Mouse (Mus musculus) stomach, postnatal 0 days (tissue): ENCODE measurements at regions not wholly inside any gene's neighbourhood (a gene's known extent, or its start where the extent isn't known, plus 50 kb on each side); places are given as distances from the start of the nearest gene placed in this dataset.

Experiments
- ATAC-seq: fragments of 200-750 bp; cut with Nextera tagmentation; 2 replicates; pipeline ENCODE4 v1.8.0; 2017; ENCODE audit not compliant: low FRiP score, low TSS enrichment
- DNase-seq: peaks from one replicate; pipeline ENCODE4 v3.0.0-alpha.2; 2016; ENCODE audit warnings: low spot score
- H3K27ac ChIP-seq: fragments of 300-500 bp; sonication (generic); replicated peaks from 2 replicates; pipeline ENCODE4 v1.5.1; 2014; ENCODE audit warnings: mild to moderate bottlenecking, control low read depth
- H3K27me3 ChIP-seq: fragments of 300-500 bp; sonication (generic); 2 replicates; pipeline ENCODE4 v1.6.1; 2014; ENCODE audit warnings: low read length; ENCODE audit not compliant: control insufficient read depth, insufficient read depth
- H3K36me3 ChIP-seq: fragments of 300-500 bp; sonication (generic); 2 replicates; pipeline ENCODE4 v1.6.1; 2014; ENCODE audit warnings: low read length, mixed read lengths; ENCODE audit not compliant: control insufficient read depth, insufficient read depth
- H3K4me1 ChIP-seq: fragments of 300-500 bp; sonication (generic); replicated peaks from 2 replicates; pipeline ENCODE4 v1.6.1; 2014; ENCODE audit warnings: antibody characterized with exemption; ENCODE audit not compliant: control insufficient read depth, insufficient read depth
- H3K4me2 ChIP-seq: fragments of 300-500 bp; sonication (generic); replicated peaks from 2 replicates; pipeline ENCODE4 v1.6.1; 2014; ENCODE audit warnings: low read depth, mild to moderate bottlenecking, control low read depth, moderate library complexity
- H3K4me3 ChIP-seq: fragments of 300-500 bp; sonication (generic); 2 replicates; pipeline ENCODE4 v1.5.1; 2014; ENCODE audit warnings: low read depth, low read length, control low read depth
- H3K9ac ChIP-seq: fragments of 300-500 bp; sonication (generic); 2 replicates; pipeline ENCODE4 v1.6.1; 2014; ENCODE audit warnings: mild to moderate bottlenecking, low read length, control low read depth, mixed read lengths
- H3K9me3 ChIP-seq: fragments of 300-500 bp; sonication (generic); 2 replicates; pipeline ENCODE4 v1.6.1; 2016; ENCODE audit warnings: low read length; ENCODE audit not compliant: control insufficient read depth
- CTCF ChIP-seq: IDR thresholded peaks from 2 replicates; pipeline ENCODE4 v1.5.1; 2016; ENCODE audit warnings: antibody characterized with exemption, low read depth, mild to moderate bottlenecking, moderate library complexity
- EP300 ChIP-seq: optimal IDR thresholded peaks from 2 replicates; pipeline ENCODE3; 2016; ENCODE audit warnings: antibody characterized with exemption
- WGBS: fragments of 180-500 bp; shearing (Covaris S2); extraction: QIAGEN DNeasy Blood & Tissue Kit; methylation state at CpG from one replicate; pipeline ENCODE4 v1.1.7; 2014; 5-methylcytosine and 5-hydroxymethylcytosine counted together

- H3K4me1 ChIP-seq: no peaks in the 10 kb centered on the region
- H3K9ac ChIP-seq: no peak overlapping the region
- no peaks in the 10 kb centered on the region for H3K27me3 ChIP-seq
- TF ChIP-seq CTCF (no peak), EP300 (no peak)
- H3K27ac ChIP-seq: no peak overlapping the region
- ATAC-seq (no peak), DNase-seq (no peak)
- H3K4me3 ChIP-seq: no peak overlapping the region
- H3K36me3 ChIP-seq: no peaks in the 10 kb centered on the region
- H3K9me3 ChIP-seq: no peaks in the 10 kb centered on the region
- H3K4me2 ChIP-seq: no peak overlapping the region
- WGBS: 92% methylated on average over 2 of the region's 2 CpGs
Observed at GRCm38 (mm10) chr6:93093770-93094169, 150.5 kb upstream of the Adamts9 start.

DNA sequence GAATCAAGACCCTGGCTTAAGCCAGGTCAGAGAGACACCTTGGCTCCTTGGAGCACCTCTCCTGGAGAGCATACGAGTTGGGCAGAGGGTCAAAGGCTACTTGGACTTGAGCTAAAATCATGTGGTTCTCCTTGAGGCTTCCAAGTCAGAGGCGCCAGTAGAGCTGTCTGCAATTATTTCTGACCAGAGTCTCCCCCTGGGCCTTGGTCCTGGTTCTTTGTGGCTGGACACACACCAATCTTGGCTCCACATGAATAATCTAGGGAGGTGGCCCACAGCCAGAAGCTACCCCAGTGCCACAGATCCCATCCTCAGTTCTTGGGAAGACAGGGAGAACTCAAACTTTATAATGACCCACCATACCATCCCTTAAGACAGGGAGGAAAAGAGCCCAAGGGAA, 144.0 kb upstream of the Adamts9 start:
- Histone ChIP-seq H3K9me3 (no peaks in the 10 kb centered on the region), H3K27ac (no peak overlapping the region), H3K4me1 (no peaks in the 10 kb centered on the region), H3K9ac (no peak overlapping the region), H3K36me3 (no peaks in the 10 kb centered on the region), H3K4me3 (no peak overlapping the region), H3K27me3 (no peaks in the 10 kb centered on the region), H3K4me2 (no peak overlapping the region)
- DNase-seq (no peak), ATAC-seq (no peak)
- 85% methylated on average over 2 of the region's 2 CpGs for WGBS
- TF ChIP-seq CTCF (no peak), EP300 (no peak)

DNA sequence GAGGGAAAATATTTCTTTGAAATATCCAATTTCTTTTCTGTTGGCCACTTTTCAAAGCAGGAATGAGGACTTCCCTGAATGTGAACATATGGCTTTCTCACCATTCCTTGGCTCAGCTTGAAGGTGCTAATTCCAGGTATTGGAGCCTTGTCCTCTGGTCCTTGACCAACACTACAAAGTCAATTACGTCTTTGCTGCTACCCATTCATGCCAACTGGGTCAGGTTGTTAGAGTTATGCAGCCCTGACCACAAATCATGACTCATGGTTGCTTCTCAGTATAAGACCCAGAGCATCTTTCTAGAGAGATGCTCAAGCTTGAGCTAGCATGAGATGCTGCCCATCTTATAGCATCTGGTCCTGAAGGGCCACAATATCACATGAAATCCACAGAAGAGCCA, 141.0 kb upstream of the Adamts9 start:
- Histone ChIP-seq H3K9ac (no peak overlapping the region), H3K4me1 (no peaks in the 10 kb centered on the region), H3K4me2 (no peak overlapping the region), H3K27me3 (no peaks in the 10 kb centered on the region), H3K36me3 (no peaks in the 10 kb centered on the region), H3K27ac (no peak overlapping the region), H3K9me3 (no peaks in the 10 kb centered on the region), H3K4me3 (no peak overlapping the region)
- 77% methylated on average over 1 of the region's 1 CpGs for WGBS
- DNase-seq (no peak), ATAC-seq (no peak)
- TF ChIP-seq EP300 (no peak), CTCF (no peak)

- Histone ChIP-seq H3K27me3 (no peaks in the 10 kb centered on the region), H3K4me3 (no peak overlapping the region), H3K9me3 (no peaks in the 10 kb centered on the region), H3K9ac (no peak overlapping the region), H3K4me1 (no peaks in the 10 kb centered on the region), H3K36me3 (no peaks in the 10 kb centered on the region), H3K27ac (no peak overlapping the region), H3K4me2 (no peak overlapping the region)
- DNase-seq (no peak), ATAC-seq (no peak)
- WGBS: 56% methylated on average over 6 of the region's 6 CpGs
- TF ChIP-seq EP300: no peak
- no peak for TF ChIP-seq CTCF
Observed at GRCm38 (mm10) chr6:93083716-93084115, 140.4 kb upstream of the Adamts9 start.

DNA sequence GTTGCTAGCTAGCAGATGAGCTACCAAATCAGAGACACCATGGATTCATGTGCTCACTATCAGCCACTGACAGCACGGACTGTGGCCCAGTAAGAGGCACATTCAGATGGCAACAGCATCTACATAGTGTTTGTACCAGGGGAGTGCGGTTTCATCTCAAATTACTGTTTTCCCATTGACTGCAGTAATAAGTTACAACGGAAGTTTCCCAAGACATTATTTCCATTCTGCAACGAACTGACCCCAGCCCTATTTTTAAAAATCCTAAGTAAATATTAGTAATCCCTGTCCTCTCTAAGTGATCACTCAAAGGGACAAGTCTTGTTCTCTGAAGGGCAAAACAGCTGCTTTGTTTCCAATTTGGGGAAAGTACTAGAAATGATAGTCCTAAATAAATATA, 138.9 kb upstream of the Adamts9 start:
- no peak overlapping the region for H3K9ac ChIP-seq
- ATAC-seq: no peak
- no peak for DNase-seq
- H3K9me3 ChIP-seq: no peaks in the 10 kb centered on the region
- H3K27ac ChIP-seq: no peak overlapping the region
- TF ChIP-seq EP300 (no peak), CTCF (no peak)
- no peaks in the 10 kb centered on the region for H3K36me3 ChIP-seq
- no peaks in the 10 kb centered on the region for H3K4me1 ChIP-seq
- no peak overlapping the region for H3K4me3 ChIP-seq
- 37% methylated on average over 4 of the region's 4 CpGs for WGBS
- H3K4me2 ChIP-seq: no peak overlapping the region
- H3K27me3 ChIP-seq: no peaks in the 10 kb centered on the region

GRCm38 (mm10) chr6:93076681-93077080, 133.4 kb upstream of the Adamts9 start:
- Histone ChIP-seq H3K27me3 (no peaks in the 10 kb centered on the region), H3K4me3 (no peak overlapping the region), H3K36me3 (no peaks in the 10 kb centered on the region), H3K4me2 (no peak overlapping the region), H3K9me3 (no peaks in the 10 kb centered on the region), H3K9ac (no peak overlapping the region), H3K27ac (no peak overlapping the region), H3K4me1 (no peaks in the 10 kb centered on the region)
- no peak for TF ChIP-seq EP300
- TF ChIP-seq CTCF: no peak
- no peak for DNase-seq
- 67% methylated on average over 1 of the region's 1 CpGs for WGBS
- no peak for ATAC-seq
